Mouse (Mus musculus): ENCODE data around the gene Grin2b.

DNA sequence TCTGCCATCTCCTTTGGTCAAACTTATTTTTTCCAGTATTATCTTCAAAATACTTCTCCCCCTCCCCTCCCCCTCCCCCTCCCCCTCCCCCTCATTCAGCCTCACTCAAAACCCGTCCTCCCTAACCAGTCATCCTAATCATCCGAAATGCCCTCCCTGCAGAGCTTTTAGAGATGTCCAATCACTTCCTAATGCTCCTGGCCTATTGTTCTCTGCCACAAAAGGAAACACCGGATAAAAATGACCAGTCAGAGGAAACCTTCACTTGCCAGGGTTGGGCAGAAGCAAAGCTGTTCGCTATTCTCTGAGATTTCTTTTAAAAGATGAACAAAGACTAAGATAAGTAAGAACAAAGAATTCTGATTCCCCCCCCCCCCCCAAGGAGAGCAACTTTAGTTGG, 458.4 kb downstream of the Grin2b start:
- TF ChIP-seq TAL1 (IDR thresholded peaks at IDR 0.05; ENCODE audit: low read length) (no peak), GATA1 (IDR thresholded peaks at IDR 0.05; ENCODE audit: low read length) (no peak)

All from erythroblast, embryonic 14.5 days (primary cell).